Mouse (Mus musculus) small intestine, adult 2 months (tissue): ENCODE measurements around the gene Ugt1a7c. TPM values are rescaled to one million over a fixed set of nuclear protein-coding genes. Genes with fewer than 3 reads are reported as not detected.
A peak's percentile ranks its signal among the peaks of the same experiment; 100 is the strongest.

Experiments
- H3K27ac ChIP-seq: fragments of 200-500 bp; 2 replicates; pipeline ENCODE4 v1.5.1; 2012; ENCODE audit warnings: low read depth, low read length, control low read depth, inconsistent platforms; ENCODE audit not compliant: insufficient read depth
- H3K27me3 ChIP-seq: fragments of 200-500 bp; 2 replicates; pipeline ENCODE4 v1.6.1; 2012; ENCODE audit warnings: mild to moderate bottlenecking, moderate library complexity, low read length, inconsistent platforms; ENCODE audit not compliant: control insufficient read depth, insufficient read depth
- H3K36me3 ChIP-seq: fragments of 200-500 bp; 2 replicates; pipeline ENCODE4 v1.6.1; 2012; ENCODE audit warnings: mild to moderate bottlenecking, low read length, control low read depth, inconsistent platforms; ENCODE audit not compliant: control insufficient read depth, insufficient read depth
- H3K4me1 ChIP-seq: fragments of 200-500 bp; 2 replicates; pipeline ENCODE4 v1.6.1; 2012; ENCODE audit warnings: low read length, inconsistent platforms, mixed read lengths; ENCODE audit not compliant: control insufficient read depth, insufficient read depth, insufficient read length
- H3K4me3 ChIP-seq: fragments of 200-500 bp; 2 replicates; pipeline ENCODE4 v1.5.1; 2012; ENCODE audit warnings: low read depth, mild to moderate bottlenecking, control low read depth, inconsistent platforms, low read length, moderate library complexity
- CTCF ChIP-seq: fragments of 200-500 bp; IDR thresholded peaks from 2 replicates; pipeline ENCODE4 v1.5.1; 2012; ENCODE audit warnings: low read depth, mild to moderate bottlenecking, control low read depth, inconsistent platforms, low read length, moderate library complexity, mixed read lengths; ENCODE audit not compliant: insufficient replicate concordance, insufficient read length; ENCODE audit errors: extremely low read depth
- POLR2A ChIP-seq: fragments of 200-500 bp; IDR thresholded peaks from 2 replicates; pipeline ENCODE4 v1.6.1; 2012; ENCODE audit warnings: low read depth, mild to moderate bottlenecking, control low read depth, inconsistent platforms, low read length, moderate library complexity
- WGBS: fragments of 180-500 bp; shearing (Covaris S2); methylation state at CpG from one replicate; pipeline ENCODE4 v1.1.7; 2018; 5-methylcytosine and 5-hydroxymethylcytosine counted together
- polyA plus RNA-seq: library from polyadenylated mRNA; depleted of rRNA; stranded (reverse); fragments of >200 nt; gene quantifications from 2 replicates; pipeline ENCODE4 v1.2.3, GENCODE M21; 2012

Gene Ugt1a7c
- polyA plus RNA-seq, 1 experiment: 60.9 TPM

GRCm38 (mm10) chr1:88186325-88186935, 91.6 kb downstream of the Ugt1a7c start:
- WGBS: 39% methylated on average over 5 of the region's 5 CpGs
- Histone ChIP-seq H3K4me3 (peak overlapping the region; percentile 40), H3K36me3 (no peaks in the 10 kb centered on the region), H3K27ac (peak overlapping the region; percentile 62), H3K4me1 (peaks cover 7% of the 10 kb centered on the region; the same call in 1 of the 2 replicates), H3K27me3 (no peaks in the 10 kb centered on the region)
- TF ChIP-seq POLR2A (no peak), CTCF (no peak)

GRCm38 (mm10) chr1:88192136-88192535, 97.3 kb downstream of the Ugt1a7c start:
- Histone ChIP-seq H3K27ac (no peak overlapping the region), H3K36me3 (no peaks in the 10 kb centered on the region), H3K4me3 (no peak overlapping the region), H3K4me1 (peaks cover 13% of the 10 kb centered on the region), H3K27me3 (no peaks in the 10 kb centered on the region)
- 86% methylated on average over 3 of the region's 3 CpGs for whole genome bisulfite sequencing
- no peak for TF ChIP-seq POLR2A
- no peak for TF ChIP-seq CTCF

- H3K36me3 ChIP-seq: no peaks in the 10 kb centered on the region
- H3K4me1 ChIP-seq: peaks cover 10% of the 10 kb centered on the region
- WGBS: 74% methylated on average over 1 of the region's 1 CpGs
- no peak overlapping the region for H3K4me3 ChIP-seq
- no peaks in the 10 kb centered on the region for H3K27me3 ChIP-seq
- no peak overlapping the region for H3K27ac ChIP-seq
- TF ChIP-seq CTCF: no peak
- TF ChIP-seq POLR2A: no peak
Observed at GRCm38 (mm10) chr1:88195687-88196086, 100.8 kb downstream of the Ugt1a7c start.

GRCm38 (mm10) chr1:88197443-88197842, 102.6 kb downstream of the Ugt1a7c start:
- no peak overlapping the region for H3K27ac ChIP-seq
- peaks cover 2% of the 10 kb centered on the region; the same call in 1 of the 2 replicates for H3K4me1 ChIP-seq
- H3K27me3 ChIP-seq: no peaks in the 10 kb centered on the region
- WGBS: 82% methylated on average over 3 of the region's 3 CpGs
- TF ChIP-seq CTCF (no peak), POLR2A (no peak)
- no peaks in the 10 kb centered on the region for H3K36me3 ChIP-seq
- H3K4me3 ChIP-seq: no peak overlapping the region

- peaks cover 2% of the 10 kb centered on the region; the same call in 1 of the 2 replicates for H3K4me1 ChIP-seq
- H3K4me3 ChIP-seq: no peak overlapping the region
- WGBS: 67% methylated on average over 2 of the region's 2 CpGs
- no peaks in the 10 kb centered on the region for H3K27me3 ChIP-seq
- H3K27ac ChIP-seq: no peak overlapping the region
- no peaks in the 10 kb centered on the region for H3K36me3 ChIP-seq
- TF ChIP-seq POLR2A (no peak), CTCF (no peak)
Observed at GRCm38 (mm10) chr1:88199996-88200395, 105.1 kb downstream of the Ugt1a7c start.

GRCm38 (mm10) chr1:88200456-88200855, 105.6 kb downstream of the Ugt1a7c start, which contains the start of gene Ugt1a2:
Ugt1a2 (plus strand) TSS chr1:88200601.
- H3K27me3 ChIP-seq: no peaks in the 10 kb centered on the region
- no peak within 1 kb of the TSS for H3K4me3 ChIP-seq
- H3K36me3 ChIP-seq: no peaks in the 10 kb centered on the region
- peaks cover 5% of the 10 kb centered on the region for H3K4me1 ChIP-seq
- TF ChIP-seq POLR2A (no peak), CTCF (no peak)
- 63% methylated on average over 7 of the region's 7 CpGs for WGBS
- no peak within 1 kb of the TSS for H3K27ac ChIP-seq

GRCm38 (mm10) chr1:88205294-88205922, 110.5 kb downstream of the Ugt1a7c start, which contains the start of gene Dnajb3:
Dnajb3 (minus strand) TSS chr1:88205782.
- TF ChIP-seq POLR2A (no peak), CTCF (no peak)
- no peaks in the 10 kb centered on the region for H3K27me3 ChIP-seq
- H3K4me3 ChIP-seq: peak within 1 kb of the TSS; percentile 65
- peaks cover 18% of the 10 kb centered on the region for H3K4me1 ChIP-seq
- WGBS: 44% methylated on average over 62 of the region's 62 CpGs
- peak within 1 kb of the TSS; percentile 64 for H3K27ac ChIP-seq
- H3K36me3 ChIP-seq: no peaks in the 10 kb centered on the region
